Mouse (Mus musculus) heart, postnatal 10 days (tissue): ENCODE results near the gene Mill2. TPM values are rescaled to one million over a fixed set of nuclear protein-coding genes. Genes with fewer than 3 reads are reported as not detected.

ENCODE experiments used
- DNase-seq, 2 experiments: peaks; one replicate each; pipeline ENCODE4 v3.0.0; 2021
- intact Hi-C: fragments of 180-260 bp; cut with DNase I; formaldehyde crosslinking; loops from one replicate; pipeline ENCODE4 v1.15.1; 2025
- total RNA-seq, 2 experiments: library from RNA; stranded (reverse); gene quantifications; 2 replicates each; pipeline ENCODE4 v1.2.3; 2021

Mill2 gene
- total RNA-seq, 2 experiments from 2014 or later, result 5.1 to 5.5 TPM

DNA sequence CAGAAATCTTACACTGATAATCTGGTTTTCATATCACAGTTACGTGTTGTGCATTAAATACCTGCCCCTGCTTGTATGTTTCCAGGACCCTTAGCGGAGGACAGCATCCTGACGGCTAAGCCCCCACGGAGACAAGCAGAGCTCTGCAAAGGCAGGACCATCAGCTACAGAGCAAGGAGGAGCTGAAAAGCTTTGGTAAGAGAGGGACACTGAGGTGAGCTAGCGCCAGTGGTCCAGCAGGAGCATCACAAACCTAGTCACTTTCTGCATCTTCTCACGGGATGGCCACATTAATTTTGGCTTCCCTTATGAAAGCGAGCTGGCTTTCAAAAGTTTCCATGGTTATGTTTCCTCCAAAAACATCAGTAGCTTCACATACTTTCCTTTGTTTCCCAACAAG is 33.0 kb downstream of the Mill2 start:
- no peak for DNase-seq
- intact Hi-C loops, result loop anchor here (1.0 to 5.0 kb wide), 5 partner anchors 41 to 1801 kb away; partner anchors contain the start of gene Psg16

GRCm38 (mm10) chr7:18873253-18873652 is 33.5 kb downstream of the Mill2 start:
- intact Hi-C loops, result loop anchor here (1.0 to 5.0 kb wide), 5 partner anchors 41 to 1801 kb away; partner anchors contain the start of gene Psg16
- DNase-seq, result peak; percentile 72 to 82

- DNase-seq, result no peak
- intact Hi-C loops, result loop anchor here (2.0 kb wide), 1 partner anchor 167 kb away; no protein-coding TSS in a partner anchor
Observed at GRCm38 (mm10) chr7:18875372-18875771, 35.6 kb downstream of the Mill2 start.

DNA sequence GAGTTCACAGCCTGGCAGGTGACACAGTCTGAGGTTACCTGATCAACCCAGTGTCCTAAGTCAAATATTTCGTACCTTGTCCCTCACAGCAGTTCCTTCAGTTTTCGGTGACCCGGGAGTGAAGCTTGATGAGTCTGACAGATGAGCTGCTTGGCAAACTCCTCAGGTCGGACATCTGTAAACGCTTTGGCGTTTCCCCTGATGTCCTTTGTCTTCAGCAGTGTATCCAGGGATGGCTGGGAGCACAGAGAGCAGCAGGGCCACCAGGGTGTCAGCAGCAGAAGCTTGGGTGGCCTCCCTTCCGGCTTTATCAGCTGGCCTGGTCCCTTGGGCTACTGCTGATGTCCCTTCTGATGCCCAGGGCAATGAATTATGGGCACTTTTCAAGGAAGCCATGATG is 38.9 kb downstream of the Mill2 start:
- no peak for DNase-seq

DNA sequence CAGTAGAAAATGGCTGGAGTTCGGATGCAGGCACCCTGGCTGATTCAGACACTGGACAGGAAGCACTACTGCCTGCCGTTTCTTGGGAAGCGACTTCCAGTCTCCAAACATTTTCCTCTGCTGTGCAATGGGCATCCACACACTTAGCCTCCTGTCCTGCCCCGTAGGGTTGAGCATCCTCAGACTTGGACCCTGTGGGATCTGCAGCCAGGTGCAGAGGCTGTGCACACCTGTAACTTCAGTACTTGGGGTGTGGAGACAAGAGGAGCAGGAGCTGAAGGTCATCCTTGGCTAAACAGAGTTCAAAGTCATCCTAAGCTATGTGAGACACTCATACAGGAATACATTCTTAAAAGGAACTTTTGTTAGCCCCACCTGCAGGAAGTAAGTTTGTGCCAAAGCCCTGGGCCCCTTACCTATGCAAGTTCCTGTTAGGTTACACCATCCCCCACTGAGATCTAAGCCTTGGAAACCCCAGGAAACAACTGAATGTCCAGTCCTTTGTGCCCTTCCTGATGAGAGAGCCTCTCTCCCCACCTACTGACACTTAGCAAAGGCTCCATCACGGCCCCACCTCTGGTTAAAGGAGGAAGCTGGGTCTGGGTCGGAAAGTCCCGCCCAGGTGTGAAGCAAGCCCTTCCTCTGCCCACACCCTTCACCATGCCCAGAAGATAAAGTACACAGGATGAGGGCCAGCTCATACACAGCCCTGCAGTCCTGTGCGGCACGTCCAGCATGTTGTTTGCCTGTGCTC is 44.4 kb downstream of the Mill2 start:
- intact Hi-C loops, result no loop called here
- no peak for DNase-seq

More for the DNA sequence above, 38.9 kb downstream of the Mill2 start:
- intact Hi-C loops, result no loop called here

GRCm38 (mm10) chr7:18884745-18885422 is 45.1 kb downstream of the Mill2 start:
- intact Hi-C loops, result no loop called here
- DNase-seq, result no peak

- no peak for DNase-seq
- intact Hi-C loops, result no loop called here
Observed at GRCm38 (mm10) chr7:18886963-18887362, 47.2 kb downstream of the Mill2 start.

GRCm38 (mm10) chr7:18890848-18891247 is 51.1 kb downstream of the Mill2 start:
- intact Hi-C loops, result no loop called here
- no peak for DNase-seq

- DNase-seq, result peak; percentile 87 to 91
- intact Hi-C loops, result no loop called here
Observed at GRCm38 (mm10) chr7:18891872-18892599, 52.3 kb downstream of the Mill2 start.

GRCm38 (mm10) chr7:18893009-18893408 is 53.2 kb downstream of the Mill2 start:
- no peak for DNase-seq
- intact Hi-C loops, result no loop called here

DNA sequence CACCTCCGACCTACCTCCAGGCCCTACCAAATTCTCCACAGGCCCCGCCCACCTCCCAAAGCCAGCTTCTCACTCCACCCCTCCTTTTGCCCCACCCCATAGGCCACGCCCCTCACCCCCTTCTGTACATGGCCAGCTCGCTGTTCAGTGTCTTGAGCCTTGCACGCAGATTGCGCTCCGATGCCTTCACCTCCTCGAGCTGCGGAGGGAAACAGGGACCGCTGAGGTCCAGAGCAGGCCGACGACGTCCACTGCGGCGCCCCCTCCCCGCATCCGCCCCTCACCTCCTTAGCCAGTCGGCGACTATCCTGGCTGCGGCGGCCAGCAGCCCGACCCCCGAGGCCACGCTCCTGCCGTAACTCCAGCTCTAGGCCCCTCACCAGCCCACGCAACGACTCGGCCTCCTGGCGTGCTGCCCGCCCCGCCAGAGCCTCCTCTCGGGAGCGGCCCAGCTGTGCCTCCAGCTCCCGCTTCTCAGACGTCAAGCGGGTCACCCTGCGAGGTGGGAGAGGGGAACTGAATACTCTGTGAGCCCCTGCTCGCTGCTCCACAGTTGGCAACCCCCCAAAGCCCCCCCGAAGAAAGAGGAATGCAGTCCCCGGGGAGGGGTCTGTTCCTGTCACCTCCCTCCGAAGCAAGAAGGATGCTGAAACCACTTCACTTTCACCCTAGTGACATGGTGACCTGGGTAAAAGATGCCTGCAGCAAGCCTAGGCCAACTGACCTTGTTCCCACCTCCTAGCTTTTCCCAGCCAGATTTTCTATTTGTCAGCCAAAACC is 54.1 kb downstream of the Mill2 start:
- intact Hi-C loops, result no loop called here
- DNase-seq, result peak; percentile 40 to 60

- intact Hi-C loops, result loop anchor here (2.0 to 5.0 kb wide), 3 partner anchors 24 to 128 kb away; partner anchors contain the start of gene Sympk
Observed at GRCm38 (mm10) chr7:18896536-18896935, 56.8 kb downstream of the Mill2 start.

GRCm38 (mm10) chr7:18900513-18900912 is 60.7 kb downstream of the Mill2 start:
- no peak for DNase-seq
- intact Hi-C loops, result no loop called here

More at GRCm38 (mm10) chr7:18896536-18896935, 56.8 kb downstream of the Mill2 start:
- DNase-seq, result peak; percentile 50 to 73

GRCm38 (mm10) chr7:18902486-18902885 is 62.7 kb downstream of the Mill2 start:
- no peak for DNase-seq
- intact Hi-C loops, result no loop called here

GRCm38 (mm10) chr7:18904971-18905370 is 65.2 kb downstream of the Mill2 start:
- no peak for DNase-seq
- intact Hi-C loops, result no loop called here

DNA sequence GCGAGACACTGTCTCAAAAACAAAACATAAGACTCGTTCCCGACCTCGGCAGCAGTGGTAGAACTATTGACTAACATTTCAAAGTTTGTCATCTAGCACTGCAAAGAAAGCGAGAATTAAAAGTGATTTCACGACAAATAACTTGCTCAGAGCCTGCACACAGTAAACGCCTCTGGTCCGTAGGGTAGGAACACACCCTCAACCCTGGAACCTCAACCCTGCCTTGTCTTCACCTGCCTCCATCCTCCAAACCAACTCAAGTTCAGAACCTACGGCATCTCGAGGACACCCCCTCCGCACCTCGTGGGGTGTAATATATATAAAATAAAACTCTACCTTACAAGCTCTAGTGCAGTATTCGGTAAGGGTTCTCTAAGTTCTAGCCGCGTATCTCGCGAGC is 70.0 kb downstream of the Mill2 start:
- no peak for DNase-seq
- intact Hi-C loops, result no loop called here

GRCm38 (mm10) chr7:18910241-18910831 is 70.6 kb downstream of the Mill2 start, which contains the start of gene Ccdc61:
Gene Ccdc61, minus strand, starts transcription at chr7:18910415.
- DNase-seq, result peak; percentile 98 to 99
- intact Hi-C loops, result no loop called here
